Mouse (Mus musculus) lung, embryonic 14.5 days (tissue): ENCODE measurements at regions not wholly inside any gene's neighbourhood (a gene's known extent, or its start where the extent isn't known, plus 50 kb on each side); places are given as distances from the start of the nearest gene placed in this dataset.
A peak's percentile ranks its signal among the peaks of the same experiment; 100 is the strongest.
"Not testable (repeated sequence)": the region's sequence is repeated elsewhere in the genome, so short reads cannot be mapped to it uniquely, and the experiment has no call there.

Experiments
- ATAC-seq: fragments of 200-750 bp; cut with Nextera tagmentation; 2 replicates; pipeline ENCODE4 v1.8.0; 2017; ENCODE audit warnings: mild to moderate bottlenecking, moderate TSS enrichment, moderate library complexity; ENCODE audit not compliant: insufficient read depth
- DNase-seq: peaks from one replicate; pipeline ENCODE4 v3.0.0-alpha.2; 2015
- H3K27ac ChIP-seq: fragments of 300-500 bp; sonication (generic); 2 replicates; pipeline ENCODE4 v1.5.1; 2014; ENCODE audit warnings: low read depth, mild to moderate bottlenecking, moderate library complexity
- H3K27me3 ChIP-seq: fragments of 300-500 bp; sonication (generic); 2 replicates; pipeline ENCODE4 v1.6.1; 2014; ENCODE audit warnings: low read length, control low read depth; ENCODE audit not compliant: insufficient read depth
- H3K36me3 ChIP-seq: fragments of 300-500 bp; sonication (generic); 2 replicates; pipeline ENCODE4 v1.6.1; 2014; ENCODE audit warnings: control low read depth; ENCODE audit not compliant: insufficient read depth
- H3K4me1 ChIP-seq: fragments of 300-500 bp; sonication (generic); 2 replicates; pipeline ENCODE4 v1.6.1; 2014; ENCODE audit warnings: antibody characterized with exemption, control low read depth; ENCODE audit not compliant: insufficient read depth
- H3K4me2 ChIP-seq: fragments of 300-500 bp; sonication (generic); 2 replicates; pipeline ENCODE4 v1.6.1; 2014; ENCODE audit warnings: mild to moderate bottlenecking
- H3K4me3 ChIP-seq: fragments of 300-500 bp; sonication (generic); 2 replicates; pipeline ENCODE4 v1.5.1; 2014; ENCODE audit warnings: low read depth, low read length
- H3K9ac ChIP-seq: fragments of 300-500 bp; sonication (generic); 2 replicates; pipeline ENCODE4 v1.6.1; 2014
- H3K9me3 ChIP-seq: fragments of 300-500 bp; sonication (generic); 2 replicates; pipeline ENCODE4 v1.6.1; 2016; ENCODE audit warnings: low read depth, low read length, control low read depth
- CTCF ChIP-seq: IDR thresholded peaks from 2 replicates; pipeline ENCODE4 v1.5.1; 2016; ENCODE audit warnings: antibody characterized with exemption, low read depth
- WGBS: fragments of 180-500 bp; shearing (Covaris S2); extraction: QIAGEN DNeasy Blood & Tissue Kit; methylation state at CpG from one replicate; pipeline ENCODE4 v1.1.7; 2014; 5-methylcytosine and 5-hydroxymethylcytosine counted together

DNA sequence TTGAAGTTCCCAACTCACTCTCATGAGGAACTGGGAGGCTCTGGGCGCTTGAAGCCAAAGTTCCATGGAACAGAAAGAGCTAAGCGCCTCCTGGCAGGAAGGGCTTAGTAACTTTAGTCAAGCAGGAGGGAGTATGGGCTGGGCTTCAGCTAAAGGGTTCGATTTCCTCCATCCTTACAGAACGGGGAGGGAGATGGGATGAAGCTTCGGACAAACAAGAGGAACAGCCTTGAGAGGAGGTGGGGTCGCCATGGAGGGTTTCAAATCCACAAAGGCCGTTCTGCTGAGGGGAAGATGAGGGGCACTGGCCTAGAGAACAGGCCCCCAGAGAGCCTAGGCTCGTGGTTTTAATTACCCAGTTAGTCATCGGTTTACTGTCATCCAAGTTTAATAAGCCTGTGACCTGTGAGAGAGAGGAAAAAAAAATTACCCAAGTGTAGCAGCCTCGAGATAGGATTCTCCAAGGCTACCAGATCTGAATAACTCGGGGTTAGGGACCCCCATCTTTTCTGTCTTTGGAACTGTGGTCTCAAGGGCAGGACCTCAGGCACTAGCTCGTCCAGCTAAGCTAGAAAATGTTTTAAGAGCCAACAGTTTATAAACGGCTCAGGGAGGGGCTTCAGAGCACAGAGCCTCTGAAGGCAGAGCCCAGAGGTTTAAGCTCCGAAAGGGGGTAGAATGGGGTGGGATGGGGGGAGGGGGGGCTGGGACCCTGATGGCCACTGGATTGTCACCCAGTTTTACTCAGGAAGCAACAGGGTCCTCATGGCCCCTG, 102.1 kb upstream of the Gm9887 start:
- Histone ChIP-seq H3K27me3 (no peaks in the 10 kb centered on the region), H3K4me3 (no peak overlapping the region), H3K4me2 (no peak overlapping the region), H3K4me1 (0 out of 2 replicates have a peak, but pooled peaks cover 14% of the 10 kb centered on the region), H3K9me3 (no peaks in the 10 kb centered on the region), H3K9ac (no peak overlapping the region), H3K27ac (no peak overlapping the region), H3K36me3 (no peaks in the 10 kb centered on the region)
- DNase-seq = peak; percentile 45
- 39% methylated on average over 14 of the region's 14 CpGs for WGBS
- TF ChIP-seq CTCF = no peak
- no peak; the same call in 1 of the 2 replicates for ATAC-seq

DNA sequence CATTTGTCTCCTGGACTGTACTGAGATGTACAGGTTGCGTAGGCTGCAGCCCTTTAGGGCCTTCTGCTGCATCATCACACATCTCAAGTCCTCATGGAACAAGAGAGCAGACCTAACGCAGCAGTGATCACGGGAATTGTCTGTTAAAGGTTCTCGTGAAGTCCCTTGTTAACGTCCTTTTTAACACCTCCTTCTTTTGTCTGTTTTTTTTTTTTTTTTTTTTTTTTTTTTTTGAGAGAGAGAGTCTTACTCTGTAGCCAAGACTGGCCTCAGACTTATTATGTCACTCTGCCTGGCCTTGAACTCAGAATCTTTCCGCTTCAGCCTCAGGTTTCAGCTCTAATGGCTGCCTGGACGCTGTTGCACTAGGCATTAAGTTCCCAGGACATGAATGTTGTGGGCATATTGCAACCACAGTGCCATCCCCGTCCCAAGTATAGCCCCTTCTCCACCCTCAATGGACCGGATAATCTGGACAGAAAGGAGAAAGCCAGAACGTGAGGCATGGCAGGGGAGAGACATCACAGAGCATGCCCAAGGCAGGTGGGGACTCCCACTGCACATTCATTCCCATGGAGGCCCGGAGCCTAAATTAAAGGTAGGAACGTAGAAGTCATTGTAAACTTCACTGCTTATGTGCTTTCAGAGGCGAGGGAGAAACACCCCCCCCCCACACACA, 101.3 kb upstream of the Gm9887 start:
- TF ChIP-seq CTCF = no peak
- Histone ChIP-seq H3K27ac (no peak overlapping the region), H3K4me1 (0 out of 2 replicates have a peak, but pooled peaks cover 14% of the 10 kb centered on the region), H3K9me3 (no peaks in the 10 kb centered on the region), H3K4me3 (no peak overlapping the region), H3K27me3 (no peaks in the 10 kb centered on the region), H3K36me3 (no peaks in the 10 kb centered on the region), H3K9ac (no peak overlapping the region), H3K4me2 (no peak overlapping the region)
- 82% methylated on average over 13 of the region's 13 CpGs for WGBS
- peak; percentile 42; the same call in 1 of the 2 replicates for ATAC-seq
- DNase-seq = no peak

DNA sequence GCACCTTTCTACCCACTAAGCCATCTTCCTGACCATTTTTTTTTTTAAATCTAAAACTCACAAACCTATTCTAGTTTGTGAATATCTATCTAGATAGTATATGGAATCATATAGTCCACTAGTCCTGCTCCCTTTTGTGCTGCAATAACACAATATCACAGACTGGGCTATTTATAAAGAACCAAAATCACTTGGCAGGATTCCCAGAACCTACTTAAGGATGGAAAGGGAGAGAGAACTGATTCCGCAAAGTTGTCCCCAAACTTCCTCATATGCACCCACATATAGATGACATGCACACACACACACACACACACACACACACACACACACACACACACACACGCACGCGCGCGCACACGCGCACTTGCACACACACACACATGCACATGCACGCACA, 100.7 kb upstream of the Gm9887 start:
- peak; percentile 91 for DNase-seq
- no peak overlapping the region for H3K9ac ChIP-seq
- no peak for TF ChIP-seq CTCF

DNA sequence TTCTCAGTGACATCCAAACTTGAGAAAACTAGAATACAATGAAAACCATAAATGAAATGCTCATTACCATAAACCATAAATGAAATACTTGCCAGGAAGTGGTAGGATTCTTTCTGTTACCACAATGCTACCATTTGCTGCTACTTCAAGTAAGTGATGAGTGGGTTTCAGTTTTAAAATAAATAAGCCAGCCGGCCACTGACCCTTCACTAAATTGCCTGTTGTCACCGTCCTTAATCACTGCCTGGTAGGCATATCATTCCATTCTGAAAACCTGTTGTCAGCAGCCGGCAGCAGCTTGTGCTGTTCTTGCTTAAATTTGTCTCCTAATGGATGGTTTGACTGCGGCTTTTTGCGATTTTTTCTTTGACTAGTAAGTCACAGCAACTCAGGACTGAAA, 99.6 kb upstream of the Gm9887 start:
- 37% methylated on average over 5 of the region's 5 CpGs for WGBS
- 0 out of 2 replicates have a peak, but pooled peaks cover 14% of the 10 kb centered on the region for H3K4me1 ChIP-seq
- DNase-seq (no peak), ATAC-seq (no peak)
- H3K36me3 ChIP-seq = no peaks in the 10 kb centered on the region
- H3K27ac ChIP-seq = no peak overlapping the region
- no peaks in the 10 kb centered on the region for H3K27me3 ChIP-seq
- no peaks in the 10 kb centered on the region for H3K9me3 ChIP-seq
- TF ChIP-seq CTCF = no peak
- no peak overlapping the region for H3K4me3 ChIP-seq
- H3K4me2 ChIP-seq = no peak overlapping the region
- H3K9ac ChIP-seq = no peak overlapping the region

More for the DNA sequence above, 100.7 kb upstream of the Gm9887 start:
- Histone ChIP-seq H3K9me3 (no peaks in the 10 kb centered on the region), H3K36me3 (no peaks in the 10 kb centered on the region), H3K27me3 (no peaks in the 10 kb centered on the region), H3K4me1 (0 out of 2 replicates have a peak, but pooled peaks cover 14% of the 10 kb centered on the region), H3K4me2 (no peak overlapping the region), H3K27ac (no peak overlapping the region), H3K4me3 (no peak overlapping the region)
- ATAC-seq = peak; percentile 44; the same call in 1 of the 2 replicates
- WGBS = 86% methylated on average over 9 of the region's 9 CpGs

DNA sequence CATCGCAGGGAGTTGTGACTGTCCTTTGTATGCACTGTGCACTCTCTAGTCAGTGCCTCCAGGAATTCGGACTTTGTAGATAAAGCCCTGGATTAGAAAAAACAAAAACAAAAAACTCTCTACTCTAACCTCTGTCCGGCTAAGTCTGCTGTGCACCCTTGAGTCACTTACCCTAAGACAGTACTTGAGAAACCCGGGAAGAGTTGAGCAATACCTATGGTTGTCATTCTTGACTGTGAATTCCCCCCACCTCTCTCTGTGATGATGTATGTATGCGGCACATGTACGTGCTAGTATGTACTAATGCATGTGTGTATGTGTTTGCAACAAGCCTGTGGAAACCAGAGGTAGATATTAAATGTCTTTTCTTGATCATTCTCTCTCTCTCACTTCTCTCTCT, 96.7 kb upstream of the Gm9887 start:
- 68% methylated on average over 6 of the region's 6 CpGs for WGBS
- H3K27me3 ChIP-seq = no peaks in the 10 kb centered on the region
- TF ChIP-seq CTCF = no peak
- DNase-seq (no peak), ATAC-seq (no peak)
- no peak overlapping the region for H3K4me3 ChIP-seq
- H3K36me3 ChIP-seq = no peaks in the 10 kb centered on the region
- H3K4me1 ChIP-seq = no peaks in the 10 kb centered on the region
- no peak overlapping the region for H3K9ac ChIP-seq
- H3K4me2 ChIP-seq = no peak overlapping the region
- H3K9me3 ChIP-seq = no peaks in the 10 kb centered on the region
- H3K27ac ChIP-seq = no peak overlapping the region

DNA sequence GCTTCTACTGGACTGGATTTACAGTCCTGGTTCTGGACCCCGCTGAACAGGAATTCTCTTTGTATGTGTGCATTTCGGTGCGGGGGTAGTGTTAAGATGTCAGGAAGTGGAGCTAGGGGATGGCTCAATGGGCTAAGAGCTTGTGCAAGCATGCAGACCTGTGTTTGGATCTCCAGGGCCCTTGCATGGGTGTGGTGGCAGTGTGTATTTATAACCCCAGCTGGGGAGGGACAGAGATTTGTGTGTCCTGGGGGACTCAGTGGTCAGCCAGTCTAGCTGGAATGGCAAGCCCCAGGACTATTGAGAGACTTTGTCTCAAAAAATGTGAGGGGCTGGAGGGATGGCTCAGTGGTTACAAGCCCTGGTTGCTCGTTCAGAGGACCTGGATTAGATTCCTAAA, 95.1 kb upstream of the Gm9887 start:
- Histone ChIP-seq H3K9me3 (no peaks in the 10 kb centered on the region), H3K4me1 (no peaks in the 10 kb centered on the region), H3K36me3 (no peaks in the 10 kb centered on the region), H3K27ac (no peak overlapping the region), H3K4me2 (no peak overlapping the region), H3K27me3 (no peaks in the 10 kb centered on the region), H3K9ac (no peak overlapping the region), H3K4me3 (no peak overlapping the region)
- TF ChIP-seq CTCF = no peak
- no peak for ATAC-seq
- WGBS = 50% methylated on average over 4 of the region's 4 CpGs
- DNase-seq = no peak

DNA sequence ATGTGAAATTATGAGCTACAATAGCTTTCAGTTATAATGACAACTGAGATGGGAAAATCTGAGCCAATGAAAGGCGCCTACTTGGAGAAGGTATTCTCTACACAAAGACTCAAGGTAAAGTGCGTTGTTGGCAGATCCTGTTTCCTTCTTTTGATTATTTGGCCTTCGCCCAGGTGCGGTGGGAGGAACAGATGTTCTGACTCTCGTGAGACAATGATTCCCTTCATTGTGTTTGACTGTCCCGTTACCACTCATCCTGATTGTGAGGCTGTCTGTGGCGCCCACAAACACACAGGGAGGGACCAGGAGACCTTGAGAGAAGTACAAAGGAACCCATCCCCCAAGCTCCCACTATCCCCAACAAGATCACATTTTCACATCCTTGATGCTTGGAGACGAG, 92.6 kb upstream of the Gm9887 start:
- no peaks in the 10 kb centered on the region for H3K36me3 ChIP-seq
- no peaks in the 10 kb centered on the region for H3K27me3 ChIP-seq
- H3K27ac ChIP-seq = no peak overlapping the region
- 83% methylated on average over 8 of the region's 8 CpGs for WGBS
- no peak for TF ChIP-seq CTCF
- no peak overlapping the region for H3K4me3 ChIP-seq
- no peaks in the 10 kb centered on the region for H3K9me3 ChIP-seq
- no peak overlapping the region for H3K9ac ChIP-seq
- H3K4me2 ChIP-seq = no peak overlapping the region
- DNase-seq = no peak
- H3K4me1 ChIP-seq = no peaks in the 10 kb centered on the region
- no peak for ATAC-seq

DNA sequence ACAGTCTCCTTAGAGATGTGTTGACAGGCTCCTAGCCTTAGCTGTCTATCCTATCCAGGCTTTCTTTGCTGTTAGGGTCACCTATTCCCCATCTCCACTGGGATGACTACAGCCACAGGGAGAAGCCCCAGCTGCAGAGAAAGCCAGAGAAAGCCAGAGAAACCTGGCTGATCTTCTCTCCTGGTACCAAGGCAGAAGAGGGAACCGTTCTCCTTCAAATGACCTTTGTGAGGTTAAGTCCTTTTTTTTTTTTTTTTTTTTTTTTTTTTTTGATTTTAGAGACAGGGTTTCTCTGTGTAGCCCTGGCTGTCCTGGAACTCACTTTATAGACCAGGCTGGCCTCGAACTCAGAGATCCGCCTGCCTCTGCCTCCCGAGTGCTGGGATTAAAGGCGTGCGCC, 91.1 kb upstream of the Gm9887 start:
- H3K9ac ChIP-seq, H3K27ac ChIP-seq, DNase-seq, H3K36me3 ChIP-seq, H3K9me3 ChIP-seq, ATAC-seq, H3K4me1 ChIP-seq, H3K27me3 ChIP-seq, H3K4me3 ChIP-seq, H3K4me2 ChIP-seq: not testable (repeated sequence)
- 95% methylated on average over 6 of the region's 6 CpGs for WGBS
